Mouse (Mus musculus) heart, postnatal 10 days (tissue): ENCODE measurements around the gene Dhrs3. TPM values are rescaled to one million over a fixed set of nuclear protein-coding genes. Genes with fewer than 3 reads are reported as not detected.

Experiments used
- DNase-seq, 2 experiments: peaks; one replicate each; pipeline ENCODE4 v3.0.0; 2021
- intact Hi-C: fragments of 180-260 bp; cut with DNase I; formaldehyde crosslinking; loops from one replicate; pipeline ENCODE4 v1.15.1; 2025
- total RNA-seq, 2 experiments: library from RNA; stranded (reverse); gene quantifications; 2 replicates each; pipeline ENCODE4 v1.2.3; 2021

The Dhrs3 gene
- total RNA-seq, result 10 to 100 TPM; 90.2 to 95.2 TPM

DNA sequence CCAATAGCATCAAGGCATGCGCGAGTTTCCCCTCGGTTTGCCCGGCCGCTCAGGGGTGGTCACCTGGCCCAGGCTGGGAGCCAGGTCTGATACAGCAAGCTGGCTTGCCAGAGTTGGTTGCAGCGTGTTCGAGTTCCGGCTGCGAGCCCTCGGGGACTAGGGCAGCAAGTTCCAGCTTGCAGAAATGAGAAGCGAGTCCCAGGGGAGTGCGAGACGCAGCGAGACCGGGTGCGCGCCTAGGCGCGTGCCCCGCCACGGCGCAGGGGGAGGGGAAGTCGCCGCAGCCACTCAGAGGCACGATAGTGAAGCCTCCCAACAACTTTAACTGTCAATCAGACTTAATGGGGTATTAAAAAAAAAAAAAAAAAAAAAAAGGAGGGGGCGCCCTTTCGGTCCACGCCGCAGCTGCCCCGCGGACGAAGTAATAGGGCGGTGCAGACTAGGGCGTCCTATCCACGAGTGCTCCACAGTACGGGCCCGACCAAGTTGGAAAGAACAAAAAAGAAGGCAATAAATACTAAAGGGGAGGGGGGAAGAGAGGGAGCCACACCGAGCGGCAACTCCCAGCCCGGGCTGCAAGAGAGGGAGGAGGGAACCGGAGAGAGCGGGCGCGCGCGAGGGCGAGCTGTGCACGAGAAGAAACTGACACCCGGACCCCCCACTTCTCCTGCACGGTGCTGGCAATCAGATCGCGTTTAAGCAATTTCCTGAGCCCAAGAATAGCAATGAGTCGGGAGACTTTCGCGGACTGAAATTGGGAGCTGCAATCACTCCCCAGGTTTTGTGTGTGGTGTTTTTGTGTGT is at the start of gene Dhrs3:
Gene Dhrs3, plus strand, starts transcription at position 695 of the 804 bp plus-strand sequence.
- intact Hi-C loops, result loop anchor here (2.0 to 10.0 kb wide), 5 partner anchors 38 to 395 kb away; partner anchors contain the start of gene Vps13d
- DNase-seq, result peak; percentile 91 to 92

GRCm38 (mm10) chr4:144861756-144862505 is 30.7 kb upstream of the Dhrs3 start:
- DNase-seq, result no peak
- intact Hi-C loops, result no loop called here

GRCm38 (mm10) chr4:144867926-144868325 is 24.7 kb upstream of the Dhrs3 start:
- DNase-seq, result no peak
- intact Hi-C loops, result no loop called here

- no peak for DNase-seq
- intact Hi-C loops, result no loop called here
These were observed 24.0 kb upstream of the Dhrs3 start for GRCm38 (mm10) chr4:144868584-144868983.

DNA sequence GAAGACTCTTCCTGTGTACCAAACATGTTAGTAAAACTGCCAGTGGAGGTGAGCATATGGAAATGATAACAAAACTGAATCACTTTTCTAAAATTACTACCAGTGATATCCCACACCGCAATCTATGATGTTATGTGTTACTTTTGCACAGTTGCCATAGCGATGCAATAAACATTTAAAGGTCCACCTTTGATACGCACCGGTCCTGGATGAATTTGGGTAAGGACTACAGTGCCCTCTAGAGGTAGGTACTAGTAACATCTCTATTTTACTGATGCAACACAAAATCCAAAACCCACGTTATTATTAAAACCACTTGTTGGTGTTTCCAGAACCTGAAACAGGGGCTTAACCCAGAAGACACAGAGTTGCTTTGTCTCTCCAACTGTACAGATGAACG is 19.7 kb upstream of the Dhrs3 start:
- DNase-seq, result no peak
- intact Hi-C loops, result loop anchor here (5.0 kb wide), 1 partner anchor 106 kb away; no protein-coding TSS in a partner anchor

DNA sequence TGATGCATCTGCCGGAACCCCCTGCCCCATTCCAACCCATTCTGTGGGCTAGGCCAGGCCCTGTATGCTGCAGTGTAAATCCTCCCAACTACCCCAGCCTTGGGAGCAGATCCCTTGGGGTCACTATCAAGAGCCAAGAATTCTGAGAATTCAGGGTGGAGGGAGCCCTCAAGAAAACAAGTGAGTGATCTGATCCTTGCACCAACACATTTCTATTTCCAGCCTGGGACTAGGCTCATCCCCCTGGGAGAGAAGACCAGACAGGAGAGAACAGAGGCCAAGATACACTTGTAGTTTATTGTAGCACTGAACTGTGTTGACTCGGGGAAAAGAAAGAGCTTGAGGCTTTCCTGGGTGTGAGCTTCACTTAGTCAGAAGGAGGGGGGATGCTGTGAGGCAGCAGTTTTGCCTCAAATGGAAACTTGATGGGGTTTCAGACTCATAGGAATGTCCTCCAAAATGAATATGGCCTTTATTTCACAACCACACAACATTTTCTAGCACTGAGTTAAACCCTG is 17.0 kb upstream of the Dhrs3 start:
- intact Hi-C loops, result no loop called here
- DNase-seq, result no peak

DNA sequence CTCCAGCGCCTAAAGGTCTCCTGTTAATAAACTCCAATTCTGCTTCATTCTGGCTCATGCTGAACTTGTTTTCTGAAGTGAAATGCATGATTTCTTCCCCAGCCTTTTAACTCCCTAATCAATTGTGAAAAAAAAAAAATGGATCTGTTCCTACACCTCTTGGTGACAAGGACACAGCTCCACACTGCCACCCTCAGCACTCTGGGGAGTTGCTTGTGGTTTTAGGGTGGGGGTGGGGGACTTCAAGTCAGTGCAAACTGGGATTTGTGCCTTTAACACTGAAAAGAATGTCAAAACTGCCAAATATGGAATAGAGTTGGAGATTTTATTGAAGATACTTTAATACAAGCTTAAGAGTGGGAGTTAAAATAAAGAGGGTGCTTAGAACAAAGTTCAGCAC is 13.1 kb upstream of the Dhrs3 start:
- intact Hi-C loops, result no loop called here
- DNase-seq, result no peak

DNA sequence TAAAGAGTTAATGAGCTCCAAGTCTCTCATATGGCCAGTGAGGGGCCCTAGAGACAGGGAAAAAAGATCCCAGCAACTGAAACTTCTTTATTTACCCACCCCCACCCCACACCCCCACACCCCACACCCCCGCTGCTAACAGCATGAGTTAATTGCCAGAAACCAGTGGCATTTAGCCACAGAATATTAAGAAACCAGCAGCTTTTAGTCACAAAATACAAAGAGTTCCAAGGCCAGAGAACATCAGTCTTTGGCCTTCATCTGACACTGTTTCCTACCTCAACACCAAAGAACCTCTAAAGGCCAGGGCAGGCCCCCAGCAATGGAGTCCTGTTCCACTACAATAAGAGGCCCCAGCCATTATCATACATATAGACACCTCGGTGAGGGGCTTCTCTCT is 11.3 kb upstream of the Dhrs3 start:
- no peak for DNase-seq
- intact Hi-C loops, result no loop called here

DNA sequence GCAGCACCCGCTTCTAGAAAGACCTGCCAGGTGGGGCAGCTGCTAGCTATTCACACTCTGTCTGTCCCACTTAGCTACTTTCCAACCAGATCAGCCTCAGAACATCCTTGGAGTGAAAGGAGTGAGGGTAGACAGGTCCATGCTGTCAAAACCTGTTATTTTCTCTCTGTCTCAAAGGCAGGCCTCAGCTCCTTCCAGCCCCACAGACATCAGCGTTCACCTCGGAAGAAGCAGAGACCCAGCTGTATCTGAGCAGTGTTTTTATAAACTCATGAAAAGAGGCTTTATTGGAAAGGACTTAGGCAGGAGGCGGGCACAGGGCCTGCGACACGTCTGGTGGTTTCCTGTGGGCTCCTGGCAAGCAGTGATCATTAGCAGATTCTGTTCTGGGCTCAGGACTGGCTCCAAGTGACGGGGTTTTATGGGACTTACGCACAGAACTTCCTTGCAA is 9.7 kb upstream of the Dhrs3 start:
- DNase-seq, result peak in 1 of 2 experiments; percentile 6
- intact Hi-C loops, result no loop called here

- intact Hi-C loops, result no loop called here
- no peak for DNase-seq
These were observed 6.2 kb upstream of the Dhrs3 start for GRCm38 (mm10) chr4:144886460-144886859.

DNA sequence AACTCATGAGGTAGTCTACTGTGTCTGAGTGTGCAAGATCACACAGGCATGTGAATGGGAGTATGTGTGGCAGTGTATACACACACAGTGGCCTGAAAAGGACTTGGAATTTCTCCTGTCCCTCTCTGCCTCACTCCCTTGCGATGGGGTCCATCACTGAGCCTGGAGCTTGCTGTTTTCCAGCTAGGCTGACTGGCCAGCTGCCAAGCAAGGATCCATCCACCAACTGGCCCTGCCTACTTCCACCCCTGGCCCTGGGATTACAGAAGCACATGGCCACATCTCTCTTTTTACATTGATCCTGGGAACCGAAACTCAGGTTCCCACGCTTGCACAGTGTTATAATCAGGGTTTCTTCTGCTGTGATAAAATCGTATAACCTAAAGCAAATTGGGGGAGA is 3.9 kb upstream of the Dhrs3 start:
- DNase-seq, result no peak
- intact Hi-C loops, result no loop called here

- DNase-seq, result no peak
These were observed 2.9 kb upstream of the Dhrs3 start for GRCm38 (mm10) chr4:144889505-144890301.

GRCm38 (mm10) chr4:144890690-144891120 is 1.9 kb upstream of the Dhrs3 start:
- DNase-seq, result peak; percentile 83 to 84
- intact Hi-C loops, result loop anchor here (2.0 to 10.0 kb wide), 5 partner anchors 124 to 397 kb away; partner anchors contain the start of gene Vps13d

More at GRCm38 (mm10) chr4:144889505-144890301, 2.9 kb upstream of the Dhrs3 start:
- intact Hi-C loops, result loop anchor here (2.0 to 10.0 kb wide), 5 partner anchors 125 to 398 kb away; partner anchors contain the start of gene Vps13d

DNA sequence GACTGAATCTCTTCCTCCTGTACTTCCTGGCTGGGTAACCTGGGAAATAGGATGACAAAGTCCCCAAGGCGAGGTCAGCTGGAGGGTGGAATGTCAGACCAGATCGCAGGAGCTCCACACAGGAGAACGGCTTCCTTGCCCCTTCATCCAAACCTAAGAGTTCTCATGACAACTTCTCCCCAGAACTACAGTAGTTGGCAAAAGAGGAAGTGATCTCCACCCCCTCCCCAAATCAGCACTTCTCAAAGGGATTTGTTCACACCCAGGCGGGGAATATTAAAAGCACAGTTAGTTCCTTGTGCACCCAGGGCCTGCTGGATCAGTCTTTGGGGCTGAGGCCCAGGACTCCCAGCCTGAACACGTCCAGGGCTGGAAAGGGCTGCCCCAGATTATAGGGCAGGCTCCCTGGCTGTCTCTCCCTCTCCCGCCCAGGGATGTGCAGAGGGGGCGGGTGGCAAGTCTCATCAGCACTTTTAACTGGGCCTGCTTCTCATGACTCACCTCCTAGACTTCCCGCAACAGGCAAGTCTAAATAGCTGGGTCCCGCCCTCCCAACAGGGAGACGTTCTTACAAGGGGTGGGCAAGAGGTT is 1.4 kb upstream of the Dhrs3 start:
- peak in 1 of 2 experiments; percentile 59 for DNase-seq
- intact Hi-C loops, result loop anchor here (2.0 to 10.0 kb wide), 5 partner anchors 124 to 396 kb away; partner anchors contain the start of gene Vps13d

DNA sequence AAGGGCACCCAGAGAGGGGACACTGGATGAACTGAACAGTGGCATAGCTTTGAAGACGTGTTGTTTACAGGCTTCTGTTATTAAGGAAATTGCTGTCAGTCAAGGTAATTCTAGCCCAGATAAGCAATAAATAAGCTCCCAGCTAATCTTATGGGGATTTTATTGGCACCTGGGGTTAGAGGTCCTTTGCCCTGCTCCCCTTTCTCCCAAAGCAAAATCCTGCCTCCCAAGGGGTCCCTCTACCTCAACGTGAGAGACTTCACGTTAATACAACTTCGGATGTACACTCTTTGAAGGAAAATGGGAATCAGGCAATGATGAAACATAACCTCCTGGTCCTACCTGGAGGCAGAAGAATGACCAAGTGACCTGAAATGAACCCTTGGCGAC is 889 bp upstream of the Dhrs3 start:
- intact Hi-C loops, result loop anchor here (2.0 to 10.0 kb wide), 6 partner anchors 39 to 396 kb away; partner anchors contain the start of gene Vps13d

GRCm38 (mm10) chr4:144892937-144893272 is 278 bp downstream of the Dhrs3 start:
- DNase-seq, result no peak
- intact Hi-C loops, result loop anchor here (2.0 to 10.0 kb wide), 5 partner anchors 38 to 394 kb away; partner anchors contain the start of gene Vps13d

More for the DNA sequence above, 889 bp upstream of the Dhrs3 start:
- DNase-seq, result no peak

GRCm38 (mm10) chr4:144893561-144894486 is 1.2 kb downstream of the Dhrs3 start:
- intact Hi-C loops, result loop anchor here (1.0 to 10.0 kb wide), 6 partner anchors 37 to 393 kb away; partner anchors contain the start of gene Vps13d
- peak; percentile 77 to 78 for DNase-seq

DNA sequence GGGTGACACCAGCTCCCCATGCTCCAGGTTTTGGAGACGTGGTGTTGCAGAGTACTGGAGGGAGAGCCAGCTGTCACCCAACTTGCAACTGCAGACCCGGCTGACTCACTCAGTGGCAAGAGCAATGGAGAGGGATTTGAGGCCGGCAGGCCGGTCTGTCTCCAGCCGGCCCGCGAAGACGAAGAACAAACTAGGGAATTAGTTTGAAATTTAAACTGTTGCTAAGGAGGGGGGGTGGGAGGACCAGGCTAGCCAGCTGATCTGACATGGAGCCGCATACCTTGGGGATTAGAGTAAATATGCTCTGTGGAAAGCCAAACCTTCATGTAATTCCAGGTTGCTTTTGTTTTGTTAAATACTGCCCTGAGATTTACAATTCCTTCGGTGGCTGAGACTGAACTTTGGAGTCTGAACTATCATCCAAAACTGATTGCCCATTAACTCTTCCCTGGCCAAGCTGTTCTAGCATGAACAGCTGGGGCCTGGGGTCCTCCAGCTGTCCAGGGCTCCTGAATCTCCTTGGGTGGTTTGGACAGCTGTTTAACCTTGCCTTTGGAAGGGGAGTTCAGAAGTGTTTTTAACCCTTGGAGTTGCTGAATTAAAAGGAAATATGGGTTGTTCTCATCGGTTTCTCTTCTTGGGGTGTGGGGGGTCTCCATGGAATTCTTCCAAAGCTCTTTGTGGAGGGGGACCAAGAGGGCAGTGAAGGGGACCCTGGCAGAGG is 2.0 kb downstream of the Dhrs3 start:
- intact Hi-C loops, result loop anchor here (1.0 to 10.0 kb wide), 5 partner anchors 56 to 393 kb away; partner anchors contain the start of gene Vps13d
- DNase-seq, result peak; percentile 72
